Mouse (Mus musculus) urinary bladder, postnatal 4 days (tissue): ENCODE measurements around the gene Sidt1.

ENCODE experiments used
- DNase-seq, 2 experiments: peaks; one replicate each; pipeline ENCODE4 v3.0.0; 2021 to 2022; ENCODE audit warnings: low spot score in 2 of 2

Gene Sidt1

GRCm38 (mm10) chr16:44332861-44333284 is at the start of gene Sidt1:
Gene Sidt1, minus strand, starts transcription at chr16:44333196.
- DNase-seq, result no peak

- no peak for DNase-seq
Observed at GRCm38 (mm10) chr16:44381578-44381977, 48.6 kb upstream of the Sidt1 start.

GRCm38 (mm10) chr16:44380006-44380405 is 47.0 kb upstream of the Sidt1 start:
- DNase-seq, result no peak

GRCm38 (mm10) chr16:44375459-44375858 is 42.5 kb upstream of the Sidt1 start:
- no peak for DNase-seq

- DNase-seq, result no peak
Observed at GRCm38 (mm10) chr16:44365522-44365921, 32.5 kb upstream of the Sidt1 start.

- no peak for DNase-seq
Observed at GRCm38 (mm10) chr16:44361921-44362890, 29.2 kb upstream of the Sidt1 start.

GRCm38 (mm10) chr16:44357571-44358268 is 24.7 kb upstream of the Sidt1 start:
- no peak for DNase-seq

- no peak for DNase-seq
Observed at GRCm38 (mm10) chr16:44356291-44356690, 23.3 kb upstream of the Sidt1 start.

GRCm38 (mm10) chr16:44349801-44350397 is 16.9 kb upstream of the Sidt1 start:
- no peak for DNase-seq

GRCm38 (mm10) chr16:44347071-44347901 is 14.3 kb upstream of the Sidt1 start, which contains the start of gene Spice1:
Gene Spice1, plus strand, starts transcription at chr16:44347121.
- DNase-seq, result peak; percentile 90 to 96

- no peak for DNase-seq
Observed at GRCm38 (mm10) chr16:44337541-44337940, 4.5 kb upstream of the Sidt1 start.

- no peak for DNase-seq
Observed at GRCm38 (mm10) chr16:44331995-44332860, 768 bp downstream of the Sidt1 start.

- DNase-seq, result no peak
Observed at GRCm38 (mm10) chr16:44331671-44331994, 1.4 kb downstream of the Sidt1 start.

- no peak for DNase-seq
Observed at GRCm38 (mm10) chr16:44331154-44331553, 1.8 kb downstream of the Sidt1 start.

GRCm38 (mm10) chr16:44330657-44331056 is 2.3 kb downstream of the Sidt1 start:
- no peak for DNase-seq

- DNase-seq, result no peak
Observed at GRCm38 (mm10) chr16:44328644-44329043, 4.4 kb downstream of the Sidt1 start.

GRCm38 (mm10) chr16:44320232-44320631 is 12.8 kb downstream of the Sidt1 start:
- no peak for DNase-seq

GRCm38 (mm10) chr16:44316350-44316749 is 16.6 kb downstream of the Sidt1 start:
- no peak for DNase-seq

GRCm38 (mm10) chr16:44313422-44313821 is 19.6 kb downstream of the Sidt1 start:
- no peak for DNase-seq

- DNase-seq, result no peak
Observed at GRCm38 (mm10) chr16:44305606-44306005, 27.4 kb downstream of the Sidt1 start.
